Mouse (Mus musculus) limb, embryonic 13.5 days (tissue): ENCODE measurements around the gene Panx1. TPM values are rescaled to one million over a fixed set of nuclear protein-coding genes. Genes with fewer than 3 reads are reported as not detected.

Source experiments
- ATAC-seq: fragments of 200-750 bp; cut with Nextera tagmentation; 2 replicates; pipeline ENCODE4 v1.8.0; 2017; ENCODE audit warnings: low read depth, moderate number of reproducible peaks, moderate TSS enrichment; ENCODE audit not compliant: low FRiP score
- H3K27ac ChIP-seq: fragments of 300-500 bp; sonication (generic); 2 replicates; pipeline ENCODE4 v1.5.1; 2015; ENCODE audit warnings: inconsistent platforms, mild to moderate bottlenecking, moderate library complexity
- H3K27me3 ChIP-seq: fragments of 300-500 bp; sonication (generic); 2 replicates; pipeline ENCODE4 v1.6.1; 2015; ENCODE audit warnings: mild to moderate bottlenecking, inconsistent platforms
- H3K36me3 ChIP-seq: fragments of 300-500 bp; sonication (generic); 2 replicates; pipeline ENCODE4 v1.6.1; 2015; ENCODE audit warnings: inconsistent platforms, mild to moderate bottlenecking, moderate library complexity
- H3K4me1 ChIP-seq: fragments of 300-500 bp; sonication (generic); 2 replicates; pipeline ENCODE4 v1.6.1; 2015; ENCODE audit warnings: inconsistent platforms
- H3K4me2 ChIP-seq: fragments of 300-500 bp; sonication (generic); replicated peaks from 2 replicates; pipeline ENCODE4 v1.6.1; 2015; ENCODE audit warnings: inconsistent platforms, mild to moderate bottlenecking, moderate library complexity
- H3K4me3 ChIP-seq: fragments of 300-500 bp; sonication (generic); 2 replicates; pipeline ENCODE4 v1.5.1; 2015; ENCODE audit warnings: moderate library complexity, mild to moderate bottlenecking, inconsistent platforms
- H3K9ac ChIP-seq: fragments of 300-500 bp; sonication (generic); 2 replicates; pipeline ENCODE4 v1.6.1; 2015; ENCODE audit warnings: mild to moderate bottlenecking, inconsistent platforms
- H3K9me3 ChIP-seq: fragments of 300-500 bp; sonication (generic); 2 replicates; pipeline ENCODE4 v1.6.1; 2016; ENCODE audit warnings: inconsistent platforms
- WGBS: fragments of 180-500 bp; shearing (Covaris S2); methylation state at CpG from one replicate; pipeline ENCODE4 v1.1.7; 2015; 5-methylcytosine and 5-hydroxymethylcytosine counted together
- polyA plus RNA-seq: library from polyadenylated mRNA; unstranded; fragments of >200 nt; fragmentation: Nextera tagmentation; extraction: Ambion mirVana; gene quantifications from 2 replicates; pipeline ENCODE4 v1.2.1, GENCODE M21; 2015

Panx1 gene
- polyA plus RNA-seq, 1 experiment from 2014 or later, result 49.8 TPM

GRCm38 (mm10) chr9:14954659-14955058, 90.6 kb downstream of the Panx1 start:
- no peaks in the 10 kb centered on the region for H3K36me3 ChIP-seq
- 0 out of 2 replicates have a peak, but pooled peaks cover 3% of the 10 kb centered on the region for H3K4me1 ChIP-seq
- no peak overlapping the region for H3K9ac ChIP-seq
- no peaks in the 10 kb centered on the region for H3K27me3 ChIP-seq
- H3K4me3 ChIP-seq, result no peak overlapping the region
- no peak for ATAC-seq
- H3K27ac ChIP-seq, result no peak overlapping the region
- H3K9me3 ChIP-seq, result no peaks in the 10 kb centered on the region
- no peak overlapping the region for H3K4me2 ChIP-seq
- 80% methylated on average over 1 of the region's 1 CpGs for WGBS

Other genes with a start within 250 kb of the Panx1 start
- 2.5 and 2.6 TPM in 2 replicates for gene Gpr83, start 185.3 kb downstream of the Panx1 start, polyA plus RNA-seq
- gene Izumo1r, start 141.5 kb downstream of the Panx1 start, polyA plus RNA-seq, result 0.33 and 0.34 TPM in 2 replicates
- gene Hephl1, start 66.6 kb upstream of the Panx1 start, polyA plus RNA-seq, result not detected in 2 replicates
- 4.1 and 4.2 TPM in 2 replicates for gene Vstm5, start 193.6 kb upstream of the Panx1 start, polyA plus RNA-seq
- 34.5 and 37.0 TPM in 2 replicates for gene Med17, start 234.5 kb upstream of the Panx1 start, polyA plus RNA-seq